Mouse (Mus musculus) large intestine, adult 2 months (tissue): Measurements from ENCODE around the gene Gigyf2. TPM values are rescaled to one million over a fixed set of nuclear protein-coding genes. Genes with fewer than 3 reads are reported as not detected.

Experiments
- polyA plus RNA-seq: library from polyadenylated mRNA; depleted of rRNA; stranded (reverse); fragments of >200 nt; gene quantifications from 2 replicates; pipeline ENCODE4 v1.2.3, GENCODE M21; 2012; rRNA removed

Gigyf2 gene
- polyA plus RNA-seq, 1 experiment = 22.9 TPM

Other genes with a start within 250 kb of the Gigyf2 start
- 1.5 and 6.3 TPM in 2 replicates for gene Alppl2, start 237.1 kb upstream of the Gigyf2 start, polyA plus RNA-seq
- 177 and 718 TPM in 2 replicates for gene Alpi, start 225.4 kb upstream of the Gigyf2 start, polyA plus RNA-seq
- gene Akp3, start 202.0 kb upstream of the Gigyf2 start, polyA plus RNA-seq = 0.38 and 0.96 TPM in 2 replicates
- gene Ecel1, start 170.5 kb upstream of the Gigyf2 start, polyA plus RNA-seq = 0.05 and 0.06 TPM in 2 replicates
- gene Prss56, start 143.7 kb upstream of the Gigyf2 start, polyA plus RNA-seq = not detected in 2 replicates
- not detected in 2 replicates for gene Chrnd, start 136.4 kb upstream of the Gigyf2 start, polyA plus RNA-seq
- not detected in 2 replicates for gene Chrng, start 122.3 kb upstream of the Gigyf2 start, polyA plus RNA-seq
- 43.3 and 45.7 TPM in 2 replicates for gene Eif4e2, start 113.1 kb upstream of the Gigyf2 start, polyA plus RNA-seq
- 0.51 and 1.3 TPM in 2 replicates for gene Efhd1, start 62.6 kb upstream of the Gigyf2 start, polyA plus RNA-seq
- gene Kcnj13, start 67.7 kb downstream of the Gigyf2 start, polyA plus RNA-seq = 2.8 and 18.9 TPM in 2 replicates
- gene Snorc, start 143.3 kb downstream of the Gigyf2 start, polyA plus RNA-seq = 0.19 TPM in 1 of 2 replicates, not detected in the other
- gene Neu2, start 182.9 kb downstream of the Gigyf2 start, polyA plus RNA-seq = 2.1 and 2.3 TPM in 2 replicates
- gene Ngef, start 246.9 kb downstream of the Gigyf2 start, polyA plus RNA-seq = 16.7 and 21.0 TPM in 2 replicates